ENCODE assay signal across 1 mouse cellular context in genomic region chr5:114784622-114785165, GRCm38 (mm10).
A peak's percentile ranks its signal among the peaks of the same experiment; 100 is the strongest.
TF ChIP-seq lines count a peak whose summit lies in the region.

No protein-coding gene starts in this region.

TF ChIP-seq in MEL, 35 proteins besides CTCF, POLR2A, EP300 and RAD21 (continued from another document):
- peak; percentile 92 for TF ChIP-seq TCF12 (IDR thresholded peaks at IDR 0.05; ENCODE audit: low read depth, low read length)
- TF ChIP-seq ZKSCAN1 (IDR thresholded peaks at IDR 0.05; ENCODE audit: low read depth, low read length): no peak
- no peak for TF ChIP-seq JUND (IDR thresholded peaks at IDR 0.05; ENCODE audit: low read depth, low read length)
- TF ChIP-seq MAZ (IDR thresholded peaks at IDR 0.05; ENCODE audit: low read depth, low read length): peak; percentile 88
